Mouse (Mus musculus): ENCODE measurements around the gene Cog5. TPM values are rescaled to one million over a fixed set of nuclear protein-coding genes. Genes with fewer than 3 reads are reported as not detected.

Gene Cog5
- total and polyA plus RNA-seq, 3 experiments = 27.1 to 28.4 TPM; not detected in 1

GRCm38 (mm10) chr12:31913614-31914013, 258.9 kb downstream of the Cog5 start:
- Histone ChIP-seq H3K9ac (ENCODE audit: control insufficient read depth, low read depth, low read length, poor library complexity, severe bottlenecking) (no peak overlapping the region), H3K4me1 (ENCODE audit: control insufficient read depth in 1 of 2, insufficient read depth in 2 of 2, low read length in 2 of 2) (peaks cover 3 to 12% of the 10 kb centered on the region in 2 experiments; a peak in 3 of 4 replicates), H3K36me3 (ENCODE audit: control insufficient read depth in 1 of 2, insufficient read depth in 2 of 2, low read length in 2 of 2) (peaks cover 0 to 9% of the 10 kb centered on the region in 2 experiments; a peak in 2 of 4 replicates), H3K27me3 (ENCODE audit: control insufficient read depth in 1 of 2, insufficient read depth in 2 of 2, low read length in 2 of 2) (no peaks in the 10 kb centered on the region), H3K27ac (ENCODE audit: control insufficient read depth, low read depth, low read length) (no peak overlapping the region), H3K79me2 (ENCODE audit: control insufficient read depth, insufficient read depth, low read length, poor library complexity) (no peaks in the 10 kb centered on the region), H3K4me3 (ENCODE audit: control insufficient read depth in 1 of 2, insufficient read depth in 1 of 2, low read depth in 2 of 2, low read length in 2 of 2) (no peak overlapping the region), H3K9me3 (replicated peaks; ENCODE audit: insufficient read depth, low read length) (no peaks in the 10 kb centered on the region)
- no peak for DNase-seq (ENCODE audit: low read depth, low spot score)
- no peak for TF ChIP-seq RCOR1 (IDR thresholded peaks at IDR 0.05; ENCODE audit: low read depth, low read length)
- TF ChIP-seq CHD1 (IDR thresholded peaks at IDR 0.05; ENCODE audit: low read depth, low read length) = no peak
- TF ChIP-seq ELF1 (IDR thresholded peaks at IDR 0.05; ENCODE audit: low read depth, low read length) = no peak
- no peak for TF ChIP-seq POLR2AphosphoS5 (IDR thresholded peaks at IDR 0.05; ENCODE audit: borderline replicate concordance, low read depth, low read length)
- no peak for TF ChIP-seq BHLHE40 (IDR thresholded peaks at IDR 0.05; ENCODE audit: borderline replicate concordance, low read depth, low read length)
- no peak for TF ChIP-seq SMC3 (IDR thresholded peaks at IDR 0.05; ENCODE audit: low read depth, low read length)
- TF ChIP-seq MAZ (IDR thresholded peaks at IDR 0.05; ENCODE audit: low read depth, low read length) = no peak
- TF ChIP-seq MXI1 (IDR thresholded peaks at IDR 0.05; ENCODE audit: low read depth, low read length) = no peak
- TF ChIP-seq CHD2 (IDR thresholded peaks at IDR 0.05; ENCODE audit: low read length) = no peak
- no peak for TF ChIP-seq ZC3H11A (IDR thresholded peaks at IDR 0.05; ENCODE audit: low read depth, low read length)
- TF ChIP-seq MYB (IDR thresholded peaks at IDR 0.05; ENCODE audit: low read depth, low read length) = no peak
- TF ChIP-seq HCFC1 (IDR thresholded peaks at IDR 0.05; ENCODE audit: low read depth, low read length) = no peak
- no peak for TF ChIP-seq USF2 (IDR thresholded peaks at IDR 0.05; ENCODE audit: borderline replicate concordance in 1 of 2, insufficient read depth in 1 of 2, low read depth in 1 of 2, low read length in 2 of 2)
- TF ChIP-seq TBP (IDR thresholded peaks at IDR 0.05; ENCODE audit: low read depth, low read length) = no peak
- no peak for TF ChIP-seq POLR2AphosphoS2 (IDR thresholded peaks at IDR 0.05; ENCODE audit: low read length)
- TF ChIP-seq GABPA (IDR thresholded peaks at IDR 0.05; ENCODE audit: low read depth, low read length) = no peak
- no peak for TF ChIP-seq ZNF384 (IDR thresholded peaks at IDR 0.05; ENCODE audit: low read depth, low read length)
- TF ChIP-seq TAL1 (IDR thresholded peaks at IDR 0.05; ENCODE audit: low read length) = no peak

GRCm38 (mm10) chr12:31916691-31917090, 262.0 kb downstream of the Cog5 start:
- no peaks in the 10 kb centered on the region for H3K9me3 ChIP-seq (replicated peaks; ENCODE audit: insufficient read depth, low read length)
- no peak overlapping the region for H3K9ac ChIP-seq (ENCODE audit: control insufficient read depth, low read depth, low read length, poor library complexity, severe bottlenecking)
- no peaks in the 10 kb centered on the region for H3K27me3 ChIP-seq (ENCODE audit: control insufficient read depth in 1 of 2, insufficient read depth in 2 of 2, low read length in 2 of 2)
- no peak overlapping the region for H3K4me3 ChIP-seq (ENCODE audit: control insufficient read depth in 1 of 2, insufficient read depth in 1 of 2, low read depth in 2 of 2, low read length in 2 of 2)
- H3K36me3 ChIP-seq (ENCODE audit: control insufficient read depth in 1 of 2, insufficient read depth in 2 of 2, low read length in 2 of 2) = peaks cover 0 to 9% of the 10 kb centered on the region in 2 experiments; a peak in 2 of 4 replicates
- H3K79me2 ChIP-seq (ENCODE audit: control insufficient read depth, insufficient read depth, low read length, poor library complexity) = no peaks in the 10 kb centered on the region
- peaks cover 3 to 12% of the 10 kb centered on the region in 2 experiments; a peak in 3 of 4 replicates for H3K4me1 ChIP-seq (ENCODE audit: control insufficient read depth in 1 of 2, insufficient read depth in 2 of 2, low read length in 2 of 2)
- no peak overlapping the region for H3K27ac ChIP-seq (ENCODE audit: control insufficient read depth, low read depth, low read length)
- DNase-seq (ENCODE audit: low read depth, low spot score) = no peak
- TF ChIP-seq ZC3H11A (IDR thresholded peaks at IDR 0.05; ENCODE audit: low read depth, low read length) = no peak
- TF ChIP-seq ZNF384 (IDR thresholded peaks at IDR 0.05; ENCODE audit: low read depth, low read length) = no peak
